Mouse (Mus musculus): ENCODE results near the gene Cntn2.
"Not testable (repeated sequence)": the region's sequence is repeated elsewhere in the genome, so short reads cannot be mapped to it uniquely, and the experiment has no call there.

Cntn2 gene

DNA sequence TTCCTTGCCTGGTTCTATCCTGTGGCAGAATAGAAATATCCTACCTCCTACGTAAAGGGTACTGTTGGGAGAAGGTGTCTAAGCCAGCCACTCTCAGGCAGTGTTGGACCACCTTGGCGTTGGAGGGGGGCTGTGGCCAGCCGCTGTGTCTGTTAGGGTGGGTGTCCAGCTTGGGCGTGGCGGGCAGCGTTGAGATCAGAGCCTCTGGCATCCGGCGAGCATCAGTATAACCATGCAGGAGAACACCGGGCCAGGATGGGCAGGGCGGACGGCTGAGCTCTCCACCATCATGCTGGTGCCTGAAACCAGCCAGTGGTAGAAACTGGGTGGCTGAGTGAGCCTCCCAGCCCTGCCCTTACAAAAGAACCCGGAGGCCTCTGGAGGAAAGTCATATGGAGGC lies 27.7 kb downstream of the Cntn2 start:
- in situ Hi-C loops (cut with MboI, MseI), result no loop called here

DNA sequence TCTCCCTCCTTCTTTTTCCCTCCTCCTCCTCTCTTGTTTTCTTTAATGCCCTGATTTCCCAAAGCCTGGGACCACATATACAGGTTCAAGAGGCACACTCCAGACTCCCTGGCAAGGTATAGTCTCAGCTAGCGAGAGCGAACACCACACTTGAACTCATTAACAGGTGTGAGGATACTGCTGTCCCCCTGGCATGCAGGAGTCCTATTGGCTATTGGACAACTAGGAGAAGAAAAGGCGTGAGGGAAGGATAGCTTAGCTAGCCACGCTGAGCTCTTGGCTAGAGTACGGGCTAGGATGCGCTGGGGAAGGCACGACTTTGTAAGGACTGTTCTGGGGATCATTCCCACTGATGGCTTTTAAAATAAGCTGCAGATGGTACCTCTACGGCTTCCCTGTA lies 30.9 kb downstream of the Cntn2 start:
- in situ Hi-C loops (cut with MboI, MseI), result no loop called here

DNA sequence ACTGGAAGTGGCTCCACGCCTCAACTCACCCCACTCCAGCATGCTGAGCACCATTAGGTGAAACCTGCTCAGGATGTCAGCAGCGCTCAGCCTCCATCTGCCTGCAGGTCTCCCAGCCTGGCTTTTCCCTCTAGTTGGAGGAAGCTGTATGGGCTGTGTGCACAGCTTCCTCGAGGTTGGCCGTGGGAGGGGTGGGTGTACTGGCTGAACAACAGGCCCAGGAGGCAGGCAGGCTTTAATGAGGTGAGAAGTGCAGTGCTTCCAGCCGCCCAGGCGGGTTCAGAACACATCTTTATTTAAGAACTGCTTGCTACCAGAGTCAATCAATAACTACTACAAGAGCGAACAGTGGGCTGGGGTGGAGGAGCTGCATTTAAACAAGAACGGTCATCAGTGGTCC lies 31.5 kb downstream of the Cntn2 start:
- in situ Hi-C loops (cut with MboI, MseI), result no loop called here

DNA sequence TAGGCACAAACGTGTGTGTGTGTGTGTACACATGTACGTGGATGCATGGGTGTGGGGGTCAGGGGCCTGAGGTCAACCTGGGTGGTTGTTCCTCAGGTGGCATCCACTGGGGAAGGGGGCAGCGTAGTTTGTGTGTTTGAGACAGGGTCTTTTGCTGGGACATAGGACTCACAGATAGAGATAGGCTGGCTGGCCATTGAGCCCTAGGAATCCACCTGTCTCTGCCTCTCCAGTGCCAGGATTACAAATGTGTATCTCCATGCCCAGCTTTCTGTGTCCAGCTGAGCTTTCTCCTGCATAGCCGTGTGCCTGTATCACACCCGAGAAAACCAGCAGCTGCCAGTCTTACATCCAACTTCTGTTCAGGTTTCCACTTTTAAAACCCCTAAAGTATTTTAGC lies 33.3 kb downstream of the Cntn2 start:
- in situ Hi-C loops (cut with MboI, MseI), result no loop called here

DNA sequence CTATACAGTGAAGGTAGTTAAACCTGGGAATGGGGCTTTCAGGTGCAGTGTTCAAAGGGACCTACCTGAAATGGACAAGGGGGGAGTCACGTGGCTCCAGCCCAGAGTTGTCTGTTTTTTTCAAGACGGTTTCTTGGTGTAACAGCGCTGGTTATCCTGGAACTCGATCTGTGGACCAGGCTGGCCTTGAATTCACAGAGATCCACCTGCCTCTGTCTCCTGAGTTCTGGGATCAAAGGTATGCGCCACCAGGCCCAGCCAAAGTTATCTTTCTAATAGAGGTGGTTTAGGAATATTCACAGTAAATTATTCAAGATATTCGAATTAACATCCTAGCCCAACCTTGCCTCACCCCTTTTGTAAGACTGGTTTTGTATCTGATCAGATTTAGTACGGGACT lies 36.4 kb downstream of the Cntn2 start:
- in situ Hi-C loops (cut with MboI, MseI), result no loop called here

DNA sequence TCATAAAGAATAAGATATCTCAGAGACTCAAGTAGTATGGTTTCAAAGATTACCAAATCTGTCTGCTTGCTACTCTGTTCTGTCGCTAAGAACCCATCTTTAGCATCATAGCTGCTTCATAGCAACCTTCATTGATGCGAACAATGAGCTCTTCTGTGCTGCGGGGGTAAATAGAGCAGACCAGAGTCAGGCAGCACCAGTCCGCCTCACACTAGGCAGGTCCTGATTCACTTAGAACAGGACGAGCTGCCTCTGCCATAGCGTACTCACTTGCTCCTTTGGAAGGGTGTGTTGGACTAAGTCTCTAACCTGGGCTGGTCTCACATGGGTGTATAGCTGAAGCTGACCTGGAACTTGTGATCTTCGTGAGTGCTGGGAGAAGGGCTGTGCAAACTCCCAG lies 37.0 kb downstream of the Cntn2 start, which contains the start of gene Tmem81:
TSS of gene Tmem81 (plus strand) at position 173 of the 400 bp plus-strand sequence.
- in situ Hi-C loops (cut with MboI, MseI), result no loop called here

DNA sequence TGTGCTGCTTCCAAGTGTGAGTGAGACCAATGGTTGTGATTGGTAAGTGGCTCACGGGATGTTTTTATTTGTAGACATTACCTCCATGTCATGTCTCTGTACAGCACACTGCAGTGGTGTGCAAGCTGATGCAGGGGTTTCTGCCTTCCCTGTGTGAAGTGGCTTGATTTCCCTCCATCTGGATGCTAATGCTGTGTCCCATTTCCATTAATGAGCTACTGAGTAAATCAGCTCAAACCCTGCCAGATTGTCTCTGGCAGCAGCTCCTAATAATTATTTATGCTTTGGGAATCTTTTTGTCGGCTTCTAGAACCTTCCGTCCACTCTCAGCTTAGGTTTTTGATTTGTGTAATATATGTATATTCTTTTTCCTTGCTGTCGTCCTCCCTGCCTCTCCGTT lies 37.9 kb downstream of the Cntn2 start:
- in situ Hi-C loops (cut with MboI, MseI), result no loop called here

DNA sequence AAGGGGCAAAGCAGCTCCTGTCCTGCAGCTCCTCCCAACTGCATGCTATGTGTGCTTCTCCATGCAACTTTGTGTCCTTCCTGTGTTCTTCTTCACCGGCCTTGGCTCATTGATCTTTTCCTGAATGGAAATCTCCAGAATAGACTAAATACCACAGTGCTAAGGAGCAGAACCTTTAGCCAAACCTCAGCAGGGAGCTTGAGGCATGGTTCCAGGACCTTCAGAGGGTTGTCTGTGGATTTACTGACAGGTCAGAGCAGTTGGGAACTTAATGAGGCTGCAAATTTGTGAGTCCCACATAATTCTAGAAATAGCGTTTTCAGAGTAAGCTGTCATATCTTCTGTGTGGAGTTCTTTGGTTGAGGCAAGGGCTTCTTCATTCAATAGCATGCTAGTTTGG lies 42.5 kb downstream of the Cntn2 start:
- in situ Hi-C loops (cut with MboI, MseI), result no loop called here

DNA sequence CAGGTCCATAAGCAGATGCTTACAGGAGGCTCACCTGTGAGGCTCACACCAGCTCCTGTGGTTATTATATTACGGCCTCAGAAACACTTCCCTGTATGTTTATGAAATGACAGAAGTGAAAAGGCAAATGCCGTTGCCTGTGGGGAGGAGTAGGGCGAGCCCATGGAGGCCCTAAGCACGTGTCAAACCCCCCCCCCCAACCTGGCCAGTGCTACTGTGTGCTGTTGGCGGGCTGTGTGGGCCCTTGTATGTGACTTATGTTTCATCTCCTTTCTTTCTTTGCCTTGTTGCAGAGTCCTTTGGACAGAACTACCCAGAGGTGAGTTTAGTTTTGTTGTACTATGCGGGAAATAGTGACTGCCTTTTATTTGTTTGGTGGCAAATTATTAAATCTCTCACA lies 59.3 kb downstream of the Cntn2 start:
- in situ Hi-C loops (cut with MboI, MseI), result no loop called here

DNA sequence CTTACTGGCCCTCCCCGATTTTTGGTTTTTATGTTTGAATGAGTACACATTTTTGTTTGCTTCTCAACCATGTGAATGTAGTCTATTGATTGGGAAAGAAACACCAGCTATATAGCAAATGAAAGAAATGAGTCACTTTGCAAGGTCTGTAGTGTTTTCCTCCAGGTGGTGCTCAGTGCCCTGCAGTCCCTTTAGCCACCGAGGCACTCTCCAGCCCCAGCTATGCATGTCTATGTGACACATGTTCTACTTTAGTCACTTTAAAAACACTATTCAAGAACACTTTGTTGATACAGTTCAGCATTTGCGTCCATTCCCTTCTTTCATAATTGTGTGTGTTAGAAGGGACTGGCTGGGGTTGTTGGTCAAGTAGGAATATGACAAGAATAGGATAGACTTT lies 59.8 kb downstream of the Cntn2 start:
- in situ Hi-C loops (cut with MboI, MseI), result no loop called here

DNA sequence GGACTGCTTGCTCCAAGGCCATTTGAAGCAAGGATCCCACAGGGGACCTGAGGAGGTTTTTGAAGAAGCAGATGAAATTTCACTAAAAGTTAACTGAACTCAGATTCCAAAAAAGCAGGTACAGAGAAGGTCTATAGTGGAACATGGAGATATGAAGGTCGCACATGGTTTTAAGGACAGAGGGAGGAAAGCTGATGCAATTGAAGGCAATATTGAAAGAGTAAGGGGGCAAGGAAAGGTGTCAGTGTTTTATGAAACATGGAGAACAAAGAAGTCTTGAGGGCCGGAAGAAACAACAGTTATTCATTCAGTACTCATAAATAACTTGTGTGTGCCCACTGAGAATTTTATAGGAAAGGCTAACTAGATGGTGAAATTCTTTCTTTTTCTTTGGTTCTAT lies 61.4 kb downstream of the Cntn2 start:
- in situ Hi-C loops (cut with MboI, MseI), result no loop called here

DNA sequence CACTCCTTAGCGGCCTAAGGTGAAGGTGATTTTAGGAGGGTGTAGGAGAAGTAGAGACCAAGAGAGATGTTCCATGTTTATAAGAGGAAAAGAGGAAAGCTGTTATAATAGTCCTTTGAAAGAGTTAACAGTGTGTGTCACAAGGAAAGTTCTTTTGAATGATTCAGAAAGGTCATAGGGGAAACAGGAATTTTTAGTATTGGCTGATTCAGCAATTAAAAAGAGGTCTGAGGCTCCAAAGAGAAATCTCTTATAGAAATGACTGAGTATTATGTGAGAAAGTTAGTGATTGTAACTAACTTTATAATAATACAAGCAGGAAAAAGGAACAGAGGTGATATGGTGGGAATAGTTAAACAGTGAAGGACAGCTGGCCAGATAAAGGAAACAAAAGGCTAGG lies 63.6 kb downstream of the Cntn2 start:
- in situ Hi-C loops (cut with MboI, MseI), result no loop called here

DNA sequence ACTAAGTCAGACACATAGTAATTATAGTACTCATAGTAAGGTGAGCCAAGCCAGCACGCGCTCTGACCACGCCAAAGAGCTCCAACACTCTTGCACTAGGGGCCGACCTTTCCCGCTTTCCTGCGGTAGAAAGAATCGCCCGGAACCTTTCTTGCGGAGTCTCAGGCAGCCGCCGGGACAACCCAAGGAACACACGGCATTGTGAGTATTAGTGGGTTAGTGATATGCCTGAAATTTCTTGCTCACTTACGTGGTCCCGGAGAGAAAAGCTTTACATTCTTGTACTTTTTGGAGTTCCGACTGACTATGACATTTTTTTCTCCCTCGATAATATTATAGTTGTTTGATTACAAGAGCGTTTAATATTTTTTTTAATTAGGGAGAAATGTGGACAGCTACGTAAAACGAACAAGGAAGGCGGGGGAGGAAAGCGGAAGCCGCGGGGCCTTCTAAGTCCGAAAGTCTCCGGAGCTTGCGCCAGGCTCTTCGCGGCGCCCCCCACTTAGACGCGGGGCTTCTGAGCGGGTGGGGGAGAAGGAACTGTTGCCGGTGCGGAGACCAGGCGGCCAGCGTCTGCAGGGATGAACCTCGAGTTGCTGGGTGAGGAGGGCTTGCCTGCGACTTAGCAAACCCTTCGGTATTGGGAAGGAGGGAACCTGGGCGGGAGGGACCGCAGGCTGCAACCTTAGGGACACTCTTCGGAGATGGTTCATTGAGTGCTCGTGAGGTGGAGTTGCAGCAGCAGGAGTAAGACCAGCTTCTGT lies 65.9 kb downstream of the Cntn2 start, which contains the start of gene Rbbp5:
TSS of gene Rbbp5 (plus strand) at position 438 of the 764 bp plus-strand sequence.
- in situ Hi-C loops (cut with MboI, MseI), result no loop called here

DNA sequence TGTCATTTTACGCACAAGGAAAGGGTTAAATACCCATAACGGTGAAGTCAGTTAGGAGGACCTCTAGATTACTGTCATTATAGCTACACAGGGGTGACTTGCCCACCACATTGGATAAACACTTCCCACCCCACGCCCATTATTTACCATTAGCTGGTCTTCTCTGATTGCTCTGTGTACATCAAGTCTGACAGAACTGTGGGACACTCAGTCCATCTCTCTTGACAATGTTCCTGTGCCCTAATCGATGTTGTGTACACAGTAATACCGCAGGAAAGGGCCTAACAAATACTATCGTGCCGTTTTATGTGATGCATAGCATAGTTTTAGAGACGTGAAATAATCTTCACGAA lies 66.5 kb downstream of the Cntn2 start:
- in situ Hi-C loops (cut with MboI, MseI), result no loop called here

DNA sequence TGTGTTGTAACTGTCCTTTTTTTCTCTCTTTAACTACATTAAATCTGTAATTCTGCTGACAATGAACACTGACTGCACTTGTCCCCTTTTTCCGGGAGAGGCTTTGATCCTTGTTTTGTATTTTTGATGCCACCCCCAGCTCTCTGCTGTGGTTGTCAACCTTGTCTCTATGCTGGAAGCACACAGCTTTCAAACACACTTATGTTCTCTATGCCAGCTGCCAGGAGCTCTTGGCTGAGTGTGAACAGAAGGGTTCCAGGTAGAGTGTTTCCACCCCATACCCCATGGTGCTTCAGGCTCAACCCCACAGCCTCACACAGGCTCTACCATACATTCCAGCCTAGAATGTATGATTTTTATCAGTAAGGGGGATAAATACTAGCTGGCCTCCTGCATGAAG lies 68.6 kb downstream of the Cntn2 start:
- in situ Hi-C loops (cut with MboI, MseI), result no loop called here

DNA sequence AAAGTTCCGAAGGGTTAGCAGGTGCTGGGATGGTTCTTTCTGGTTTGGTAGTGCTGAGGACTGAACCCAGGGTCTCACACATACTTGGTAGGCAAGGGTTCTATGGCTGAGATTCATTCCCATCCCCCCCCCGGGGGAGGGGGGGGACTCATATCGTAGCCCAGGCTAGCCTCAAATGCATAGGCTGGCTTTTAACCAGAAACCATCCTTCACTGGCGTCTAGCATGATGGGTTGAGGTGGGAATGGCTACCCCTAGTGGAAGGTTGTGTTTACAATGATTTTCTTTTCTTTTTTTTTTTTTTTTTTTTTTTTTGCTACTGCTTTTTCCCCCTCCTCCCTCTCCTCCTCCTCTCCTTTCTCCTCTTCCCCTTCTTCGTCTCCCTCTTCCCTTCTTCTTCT lies 70.5 kb downstream of the Cntn2 start:
- in situ Hi-C loops (cut with MboI, MseI), result no loop called here

DNA sequence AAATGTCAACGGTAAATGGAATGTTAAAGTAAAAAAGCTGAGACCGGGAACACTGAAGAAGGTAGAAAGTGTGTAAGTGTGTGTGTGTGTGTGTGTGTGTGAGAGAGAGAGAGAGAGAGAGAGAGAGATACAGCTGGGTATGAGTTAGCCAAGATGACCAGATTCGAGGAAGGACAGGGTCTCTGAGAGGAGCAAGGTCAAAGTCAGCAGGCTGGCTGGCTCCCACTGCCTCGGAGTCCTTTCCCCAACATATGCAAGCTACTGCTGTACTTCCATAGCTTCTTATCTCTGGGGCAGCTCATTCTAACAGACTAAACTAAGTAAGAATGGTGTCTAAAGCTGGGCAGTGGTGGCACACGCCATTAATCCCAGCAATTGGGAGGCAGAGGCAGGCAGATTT lies 71.6 kb downstream of the Cntn2 start:
- in situ Hi-C loops (cut with MboI, MseI), result no loop called here

DNA sequence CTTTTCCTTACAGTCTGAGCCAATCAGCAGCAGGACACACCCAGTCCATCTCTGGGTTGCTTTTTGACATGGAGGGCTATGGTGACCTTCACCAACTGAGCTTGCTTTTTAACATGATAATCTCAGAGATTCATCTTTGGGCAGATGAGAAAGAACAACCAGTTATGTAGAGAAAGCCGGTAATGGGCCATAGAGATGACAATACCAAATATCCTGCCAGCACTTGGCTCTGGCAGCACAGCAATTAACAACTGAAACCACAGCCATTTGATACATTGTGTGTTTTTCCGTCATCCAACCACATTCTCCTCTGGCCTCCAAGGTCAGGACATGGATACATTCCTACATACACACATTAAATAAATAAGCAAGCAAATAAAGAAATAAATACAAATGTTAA lies 72.0 kb downstream of the Cntn2 start:
- in situ Hi-C loops (cut with MboI, MseI), result no loop called here

DNA sequence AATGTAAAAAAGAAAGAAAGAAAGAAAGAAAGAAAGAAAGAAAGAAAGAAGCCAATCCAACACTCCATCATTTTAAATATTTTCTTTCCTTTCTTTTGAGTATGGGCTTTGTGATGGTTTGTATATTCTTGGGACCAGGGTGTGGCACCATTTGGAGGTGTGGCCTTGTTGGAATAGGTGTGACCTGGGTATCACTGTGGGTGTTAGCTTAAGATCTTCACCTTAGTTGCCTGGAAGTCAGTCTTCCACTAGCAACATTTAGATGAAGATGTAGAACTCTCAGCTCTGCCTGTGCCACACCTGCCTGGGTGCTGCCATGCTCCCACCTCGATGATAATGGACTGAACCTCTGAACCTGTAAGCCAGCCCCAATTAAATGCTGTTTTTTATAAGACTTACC lies 73.0 kb downstream of the Cntn2 start:
- in situ Hi-C loops (cut with MboI, MseI), result not testable (repeated sequence)

DNA sequence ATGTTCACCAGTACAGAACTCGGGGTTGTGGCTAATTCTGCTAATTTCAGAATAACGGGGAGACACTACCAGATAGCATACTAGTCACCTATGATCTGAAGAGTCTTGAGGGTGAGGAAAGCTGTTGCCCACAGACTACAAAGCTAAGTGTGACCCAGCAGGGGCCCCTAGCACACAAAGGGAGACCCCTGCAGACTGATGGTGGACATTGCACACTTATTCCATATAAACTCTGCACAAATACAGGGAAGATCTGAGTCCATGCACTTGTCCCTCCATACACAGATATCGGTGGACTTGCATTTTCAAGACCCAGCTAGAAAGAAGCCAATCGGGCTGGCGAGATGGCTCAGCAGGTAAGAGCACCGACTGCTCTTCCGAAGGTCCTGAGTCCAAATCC lies 73.5 kb downstream of the Cntn2 start:
- in situ Hi-C loops (cut with MboI, MseI), result no loop called here

DNA sequence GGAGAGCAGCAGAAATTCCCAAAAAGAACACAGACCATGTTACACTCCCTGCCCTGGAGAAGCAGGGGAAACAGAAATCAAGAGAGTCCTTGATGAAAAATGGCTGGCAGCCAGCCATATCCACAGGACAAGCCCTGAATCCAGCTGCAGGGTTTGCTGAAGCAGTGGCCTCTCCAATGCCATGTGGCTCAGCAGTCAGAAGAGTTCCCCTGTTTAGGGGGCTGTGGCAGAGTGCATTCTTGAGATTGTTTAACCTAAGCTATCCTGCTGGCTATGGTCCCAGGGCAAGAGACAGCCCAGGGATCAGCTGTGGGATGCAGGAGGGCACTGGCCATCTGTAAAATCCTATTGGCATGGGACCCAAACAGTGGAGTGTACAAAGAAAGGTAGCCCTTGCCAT lies 74.1 kb downstream of the Cntn2 start:
- in situ Hi-C loops (cut with MboI, MseI), result no loop called here

DNA sequence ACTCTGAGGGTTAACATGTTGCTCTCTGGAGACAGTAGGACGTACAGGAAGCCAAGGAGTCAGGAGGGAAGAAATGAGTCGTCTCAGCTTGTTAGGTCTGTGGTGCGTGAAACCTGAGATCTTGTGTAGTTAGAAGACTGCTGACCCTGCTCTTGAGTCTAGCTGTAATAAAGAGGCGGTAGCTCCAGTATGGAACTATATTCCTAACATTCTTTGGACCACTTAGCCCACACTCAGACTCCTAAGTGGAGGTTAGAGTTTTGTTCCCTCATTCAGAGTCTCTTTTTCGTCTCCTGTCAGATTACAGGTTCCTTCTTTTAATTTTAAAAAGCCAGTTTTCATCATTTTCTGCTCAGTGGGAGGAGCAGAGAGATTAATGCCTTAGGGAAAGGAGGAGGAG lies 78.4 kb downstream of the Cntn2 start:
- in situ Hi-C loops (cut with MboI, MseI), result no loop called here
